Mouse (Mus musculus) neural tube, embryonic 14.5 days (tissue): ENCODE data around the gene Aig1. TPM values are rescaled to one million over a fixed set of nuclear protein-coding genes. Genes with fewer than 3 reads are reported as not detected.
A peak's percentile ranks its signal among the peaks of the same experiment; 100 is the strongest.

ENCODE experiments used
- ATAC-seq: fragments of 200-750 bp; cut with Nextera tagmentation; 2 replicates; pipeline ENCODE4 v1.8.0; 2017; ENCODE audit warnings: low read depth, mild to moderate bottlenecking, moderate TSS enrichment, moderate library complexity
- H3K27ac ChIP-seq: fragments of 300-500 bp; sonication (generic); 2 replicates; pipeline ENCODE4 v1.5.1; 2014; ENCODE audit warnings: low read depth, mild to moderate bottlenecking, control low read depth, low read length, moderate library complexity, mixed read lengths
- H3K27me3 ChIP-seq: fragments of 300-500 bp; sonication (generic); 2 replicates; pipeline ENCODE4 v1.6.1; 2014; ENCODE audit warnings: low read length; ENCODE audit not compliant: control insufficient read depth, insufficient read depth
- H3K36me3 ChIP-seq: fragments of 300-500 bp; sonication (generic); 2 replicates; pipeline ENCODE4 v1.6.1; 2014; ENCODE audit warnings: low read length, mixed read lengths; ENCODE audit not compliant: control insufficient read depth, insufficient read depth
- H3K4me1 ChIP-seq: fragments of 300-500 bp; sonication (generic); 2 replicates; pipeline ENCODE4 v1.6.1; 2014; ENCODE audit warnings: low read length; ENCODE audit not compliant: control insufficient read depth, insufficient read depth
- H3K4me2 ChIP-seq: fragments of 300-500 bp; sonication (generic); 2 replicates; pipeline ENCODE4 v1.6.1; 2014; ENCODE audit warnings: mild to moderate bottlenecking, low read depth, low read length, control low read depth
- H3K4me3 ChIP-seq: fragments of 300-500 bp; sonication (generic); 2 replicates; pipeline ENCODE4 v1.5.1; 2014; ENCODE audit warnings: low read depth, low read length, control low read depth, mixed read lengths
- H3K9ac ChIP-seq: fragments of 300-500 bp; sonication (generic); replicated peaks from 2 replicates; pipeline ENCODE4 v1.6.1; 2014; ENCODE audit warnings: low read depth, mild to moderate bottlenecking, control low read depth, low read length, mixed read lengths
- H3K9me3 ChIP-seq: fragments of 300-500 bp; sonication (generic); 2 replicates; pipeline ENCODE4 v1.6.1; 2016; ENCODE audit warnings: low read length; ENCODE audit not compliant: control insufficient read depth
- WGBS: fragments of 180-500 bp; shearing (Covaris S2); extraction: QIAGEN DNeasy Blood & Tissue Kit; methylation state at CpG from one replicate; pipeline ENCODE4 v1.1.7; 2014; 5-methylcytosine and 5-hydroxymethylcytosine counted together
- polyA plus RNA-seq: library from polyadenylated mRNA; unstranded; fragments of >200 nt; fragmentation: Nextera tagmentation; extraction: Ambion mirVana; gene quantifications from 2 replicates; pipeline ENCODE4 v1.2.1, GENCODE M21; 2014

Aig1 gene
- polyA plus RNA-seq, 1 experiment from 2014 or later, result 124 TPM

DNA sequence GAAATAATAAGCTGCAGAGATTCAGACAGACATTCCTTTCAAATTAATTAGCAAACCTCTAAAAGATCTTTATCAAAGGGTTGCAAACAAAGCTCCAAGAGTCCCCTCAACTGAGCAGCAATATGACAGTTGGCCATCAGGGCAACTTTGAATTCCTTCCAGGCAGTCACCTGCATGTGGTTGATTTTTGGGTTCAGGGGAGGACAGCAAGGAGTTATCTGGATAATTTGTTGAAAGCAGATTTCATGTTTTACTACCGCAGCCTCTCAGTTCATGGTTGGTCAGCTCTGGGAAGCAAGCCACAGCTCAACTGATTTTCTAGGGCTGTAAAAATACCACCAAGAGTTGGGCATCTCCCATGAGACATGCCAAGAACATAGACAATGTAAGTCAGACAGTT lies 98.1 kb downstream of the Aig1 start:
- Histone ChIP-seq H3K4me2 (no peak overlapping the region), H3K27ac (no peak overlapping the region), H3K27me3 (no peaks in the 10 kb centered on the region), H3K9ac (no peak overlapping the region), H3K4me1 (no peaks in the 10 kb centered on the region), H3K9me3 (no peaks in the 10 kb centered on the region), H3K36me3 (no peaks in the 10 kb centered on the region), H3K4me3 (no peak overlapping the region)
- ATAC-seq, result no peak
- WGBS, result 89% methylated on average over 1 of the region's 1 CpGs

DNA sequence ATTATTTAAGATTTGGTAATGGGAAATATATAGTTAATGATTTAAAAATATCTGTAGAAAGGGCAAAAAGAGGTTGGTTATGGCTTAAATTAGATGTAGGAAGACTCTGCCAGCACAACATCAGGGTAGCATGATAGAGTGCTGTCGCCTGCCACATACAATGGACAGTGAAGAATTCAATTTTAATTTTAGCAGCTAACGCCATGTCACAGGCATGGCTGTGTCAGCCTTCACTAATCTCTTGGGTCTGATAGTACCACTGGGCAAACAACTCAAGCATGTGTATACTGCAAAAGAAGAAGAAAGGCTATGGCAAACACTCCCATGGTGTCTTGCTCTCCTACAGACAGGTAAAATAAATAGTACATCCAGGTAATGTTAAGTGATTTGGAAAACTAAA lies 99.0 kb downstream of the Aig1 start:
- H3K36me3 ChIP-seq, result no peaks in the 10 kb centered on the region
- H3K27ac ChIP-seq, result no peak overlapping the region
- H3K9me3 ChIP-seq, result no peaks in the 10 kb centered on the region
- no peak for ATAC-seq
- no peak overlapping the region for H3K4me2 ChIP-seq
- H3K4me1 ChIP-seq, result no peaks in the 10 kb centered on the region
- H3K4me3 ChIP-seq, result no peak overlapping the region
- WGBS, result 97% methylated on average over 2 of the region's 2 CpGs
- no peaks in the 10 kb centered on the region for H3K27me3 ChIP-seq
- H3K9ac ChIP-seq, result no peak overlapping the region

DNA sequence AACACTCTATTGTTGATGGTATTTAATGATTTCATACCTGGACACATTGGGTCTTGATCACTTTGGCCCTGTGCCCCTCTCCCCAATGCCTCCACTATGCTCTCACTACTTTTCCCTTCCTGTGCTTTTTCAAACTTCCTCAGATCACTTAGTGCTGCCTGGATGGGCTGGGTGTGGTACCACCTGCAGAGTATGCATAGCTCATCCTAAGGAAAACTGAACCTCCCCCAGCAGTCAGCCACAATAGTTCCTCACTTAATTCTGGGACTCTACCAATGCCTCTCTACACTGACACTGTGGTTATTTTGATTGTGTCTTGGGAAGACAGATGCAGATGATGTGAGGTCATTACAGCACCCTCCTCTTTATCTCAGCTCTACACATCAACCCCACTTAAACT lies 99.9 kb downstream of the Aig1 start:
- ATAC-seq, result no peak
- Histone ChIP-seq H3K4me2 (no peak overlapping the region), H3K4me1 (no peaks in the 10 kb centered on the region), H3K36me3 (no peaks in the 10 kb centered on the region), H3K27ac (no peak overlapping the region), H3K9ac (no peak overlapping the region), H3K9me3 (no peaks in the 10 kb centered on the region), H3K27me3 (no peaks in the 10 kb centered on the region), H3K4me3 (no peak overlapping the region)

- H3K9me3 ChIP-seq, result no peaks in the 10 kb centered on the region
- H3K36me3 ChIP-seq, result no peaks in the 10 kb centered on the region
- 57% methylated on average over 6 of the region's 6 CpGs for WGBS
- no peak overlapping the region for H3K27ac ChIP-seq
- no peak overlapping the region for H3K4me2 ChIP-seq
- H3K4me3 ChIP-seq, result no peak overlapping the region
- H3K27me3 ChIP-seq, result no peaks in the 10 kb centered on the region
- peak; percentile 65; the same call in 1 of the 2 replicates for ATAC-seq
- no peaks in the 10 kb centered on the region for H3K4me1 ChIP-seq
- no peak overlapping the region for H3K9ac ChIP-seq
Measured at GRCm38 (mm10) chr10:13767076-13767475, 101.7 kb downstream of the Aig1 start.

- no peak overlapping the region for H3K4me3 ChIP-seq
Measured at GRCm38 (mm10) chr10:13763151-13763550, 105.6 kb downstream of the Aig1 start.

GRCm38 (mm10) chr10:13754712-13755111 lies 114.1 kb downstream of the Aig1 start:
- no peaks in the 10 kb centered on the region for H3K27me3 ChIP-seq
- H3K27ac ChIP-seq, result no peak overlapping the region
- no peak overlapping the region for H3K4me3 ChIP-seq
- no peak overlapping the region for H3K4me2 ChIP-seq
- H3K4me1 ChIP-seq, result no peaks in the 10 kb centered on the region
- no peak overlapping the region for H3K9ac ChIP-seq
- H3K36me3 ChIP-seq, result no peaks in the 10 kb centered on the region
- no peaks in the 10 kb centered on the region for H3K9me3 ChIP-seq
- 90% methylated on average over 1 of the region's 1 CpGs for WGBS
- no peak for ATAC-seq

More at GRCm38 (mm10) chr10:13763151-13763550, 105.6 kb downstream of the Aig1 start:
- H3K36me3 ChIP-seq, result no peaks in the 10 kb centered on the region
- no peaks in the 10 kb centered on the region for H3K9me3 ChIP-seq
- H3K4me2 ChIP-seq, result no peak overlapping the region
- WGBS, result 75% methylated on average over 2 of the region's 2 CpGs
- H3K27ac ChIP-seq, result no peak overlapping the region
- no peaks in the 10 kb centered on the region for H3K4me1 ChIP-seq
- no peak overlapping the region for H3K9ac ChIP-seq
- H3K27me3 ChIP-seq, result no peaks in the 10 kb centered on the region
- no peak for ATAC-seq

GRCm38 (mm10) chr10:13753777-13754176 lies 115.0 kb downstream of the Aig1 start:
- Histone ChIP-seq H3K27ac (no peak overlapping the region), H3K9me3 (no peaks in the 10 kb centered on the region), H3K4me1 (no peaks in the 10 kb centered on the region), H3K36me3 (no peaks in the 10 kb centered on the region), H3K4me3 (no peak overlapping the region), H3K4me2 (no peak overlapping the region), H3K9ac (no peak overlapping the region), H3K27me3 (no peaks in the 10 kb centered on the region)
- WGBS, result 41% methylated on average over 5 of the region's 5 CpGs
- ATAC-seq, result no peak

GRCm38 (mm10) chr10:13739494-13740140 lies 129.2 kb downstream of the Aig1 start:
- Histone ChIP-seq H3K27ac (no peak overlapping the region), H3K4me2 (no peak overlapping the region), H3K27me3 (no peaks in the 10 kb centered on the region), H3K9ac (no peak overlapping the region), H3K4me1 (no peaks in the 10 kb centered on the region), H3K4me3 (no peak overlapping the region), H3K9me3 (no peaks in the 10 kb centered on the region), H3K36me3 (no peaks in the 10 kb centered on the region)
- ATAC-seq, result no peak
- WGBS, result 87% methylated on average over 18 of the region's 18 CpGs

- peak; percentile 74; the same call in 1 of the 2 replicates for ATAC-seq
- Histone ChIP-seq H3K27me3 (no peaks in the 10 kb centered on the region), H3K4me2 (no peak overlapping the region), H3K9me3 (no peaks in the 10 kb centered on the region), H3K9ac (no peak overlapping the region), H3K4me3 (no peak overlapping the region), H3K36me3 (no peaks in the 10 kb centered on the region), H3K4me1 (no peaks in the 10 kb centered on the region), H3K27ac (no peak overlapping the region)
- WGBS, result 71% methylated on average over 4 of the region's 4 CpGs
Measured at GRCm38 (mm10) chr10:13730039-13730748, 138.6 kb downstream of the Aig1 start.
